Mouse (Mus musculus): ENCODE measurements around the gene Lrch1.

Gene Lrch1

GRCm38 (mm10) chr14:74797386-74798062 lies 150.2 kb downstream of the Lrch1 start:
- DNase-seq, result peak; percentile 39

- no peak for DNase-seq
Observed at GRCm38 (mm10) chr14:74794931-74795330, 152.7 kb downstream of the Lrch1 start.

GRCm38 (mm10) chr14:74792793-74793192 lies 154.9 kb downstream of the Lrch1 start:
- no peak for DNase-seq

GRCm38 (mm10) chr14:74790535-74790934 lies 157.1 kb downstream of the Lrch1 start:
- DNase-seq, result no peak

- DNase-seq, result peak; percentile 24
Observed at GRCm38 (mm10) chr14:74788766-74789165, 158.9 kb downstream of the Lrch1 start.

GRCm38 (mm10) chr14:74787717-74788116 lies 160.0 kb downstream of the Lrch1 start:
- DNase-seq, result no peak

- DNase-seq, result no peak
Observed at GRCm38 (mm10) chr14:74784243-74784934, 163.3 kb downstream of the Lrch1 start.

- no peak for DNase-seq
Observed at GRCm38 (mm10) chr14:74774046-74774619, 173.5 kb downstream of the Lrch1 start.

- DNase-seq, result no peak
Observed at GRCm38 (mm10) chr14:74767892-74768291, 179.8 kb downstream of the Lrch1 start.

- peak; percentile 85 for DNase-seq
Observed at GRCm38 (mm10) chr14:74764191-74764918, 183.3 kb downstream of the Lrch1 start.

GRCm38 (mm10) chr14:74736850-74737249 lies 210.8 kb downstream of the Lrch1 start:
- DNase-seq, result no peak

GRCm38 (mm10) chr14:74735471-74735870 lies 212.2 kb downstream of the Lrch1 start:
- no peak for DNase-seq

GRCm38 (mm10) chr14:74733397-74733796 lies 214.3 kb downstream of the Lrch1 start:
- no peak for DNase-seq

- peak; percentile 96 for DNase-seq
Observed at GRCm38 (mm10) chr14:74732079-74732783, 215.4 kb downstream of the Lrch1 start, which contains the start of gene Esd. TSS of gene Esd (plus strand) at chr14:74732297.

GRCm38 (mm10) chr14:74731221-74732078 lies 216.2 kb downstream of the Lrch1 start:
- no peak for DNase-seq

GRCm38 (mm10) chr14:74723541-74723940 lies 224.1 kb downstream of the Lrch1 start:
- DNase-seq, result no peak

GRCm38 (mm10) chr14:74709054-74709453 lies 238.6 kb downstream of the Lrch1 start:
- peak; percentile 51 for DNase-seq

Data from lung, postnatal 36 days (tissue).